Mouse (Mus musculus) CD4-positive helper T cell, adult 2 months (primary cell): ENCODE results near the gene Etnk2.

Experiments
- DNase-seq: peaks from one replicate; pipeline ENCODE4 v3.0.0-alpha.2; 2012; ENCODE audit warnings: low read depth, missing footprints, low spot score

Gene Etnk2

GRCm38 (mm10) chr1:133382552-133383155 lies 19.3 kb downstream of the Etnk2 start:
- DNase-seq, result no peak

- no peak for DNase-seq
Observed at GRCm38 (mm10) chr1:133383157-133383783, 19.9 kb downstream of the Etnk2 start.

- peak; percentile 71 for DNase-seq
Observed at GRCm38 (mm10) chr1:133385506-133385905, 22.1 kb downstream of the Etnk2 start.

GRCm38 (mm10) chr1:133386209-133386608 lies 22.8 kb downstream of the Etnk2 start:
- DNase-seq, result no peak

- no peak for DNase-seq
Observed at GRCm38 (mm10) chr1:133387539-133388268, 24.3 kb downstream of the Etnk2 start.

GRCm38 (mm10) chr1:133394702-133395101 lies 31.3 kb downstream of the Etnk2 start:
- DNase-seq, result no peak

GRCm38 (mm10) chr1:133396693-133397092 lies 33.3 kb downstream of the Etnk2 start:
- DNase-seq, result no peak

- no peak for DNase-seq
Observed at GRCm38 (mm10) chr1:133397094-133397482, 33.7 kb downstream of the Etnk2 start.

GRCm38 (mm10) chr1:133397483-133398237 lies 34.3 kb downstream of the Etnk2 start:
- DNase-seq, result no peak

- DNase-seq, result no peak
Observed at GRCm38 (mm10) chr1:133400014-133400725, 36.8 kb downstream of the Etnk2 start.

- DNase-seq, result no peak
Observed at GRCm38 (mm10) chr1:133404005-133404404, 40.6 kb downstream of the Etnk2 start.

GRCm38 (mm10) chr1:133406614-133407013 lies 43.2 kb downstream of the Etnk2 start:
- DNase-seq, result no peak

GRCm38 (mm10) chr1:133407436-133407835 lies 44.1 kb downstream of the Etnk2 start:
- no peak for DNase-seq

GRCm38 (mm10) chr1:133408321-133408720 lies 44.9 kb downstream of the Etnk2 start:
- DNase-seq, result no peak

- DNase-seq, result no peak
Observed at GRCm38 (mm10) chr1:133408880-133409516, 45.6 kb downstream of the Etnk2 start.

GRCm38 (mm10) chr1:133409786-133410185 lies 46.4 kb downstream of the Etnk2 start:
- no peak for DNase-seq

GRCm38 (mm10) chr1:133411506-133412147 lies 48.3 kb downstream of the Etnk2 start:
- DNase-seq, result no peak

- no peak for DNase-seq
Observed at GRCm38 (mm10) chr1:133412941-133413340, 49.6 kb downstream of the Etnk2 start.

- DNase-seq, result no peak
Observed at GRCm38 (mm10) chr1:133415086-133415485, 51.7 kb downstream of the Etnk2 start.

GRCm38 (mm10) chr1:133415505-133415904 lies 52.1 kb downstream of the Etnk2 start:
- no peak for DNase-seq
